Mouse (Mus musculus): ENCODE data around the gene 3110040M04Rik. TPM values are rescaled to one million over a fixed set of nuclear protein-coding genes. Genes with fewer than 3 reads are reported as not detected.

3110040M04Rik gene
- total RNA-seq, 4 experiments from 2014 or later: not detected

GRCm38 (mm10) chr1:151233756-151234155, 29.8 kb downstream of the 3110040M04Rik start:
- no peak for DNase-seq (ENCODE audit: low spot score in 2 of 2)

- DNase-seq (ENCODE audit: low spot score in 2 of 2): no peak
These were observed 31.7 kb downstream of the 3110040M04Rik start for GRCm38 (mm10) chr1:151235574-151235973.

- DNase-seq (ENCODE audit: low spot score in 2 of 2): peak; percentile 44 to 51
These were observed 32.4 kb downstream of the 3110040M04Rik start for GRCm38 (mm10) chr1:151236141-151236930.

GRCm38 (mm10) chr1:151237780-151238179, 33.9 kb downstream of the 3110040M04Rik start:
- no peak for DNase-seq (ENCODE audit: low spot score in 2 of 2)

- DNase-seq (ENCODE audit: low spot score in 2 of 2): no peak
These were observed 39.4 kb downstream of the 3110040M04Rik start for GRCm38 (mm10) chr1:151243332-151243731.

GRCm38 (mm10) chr1:151244013-151244412, 40.1 kb downstream of the 3110040M04Rik start:
- DNase-seq (ENCODE audit: low spot score in 2 of 2): no peak

- no peak for DNase-seq (ENCODE audit: low spot score in 2 of 2)
These were observed 40.8 kb downstream of the 3110040M04Rik start for GRCm38 (mm10) chr1:151244761-151245160.

GRCm38 (mm10) chr1:151245165-151245564, 41.2 kb downstream of the 3110040M04Rik start:
- no peak for DNase-seq (ENCODE audit: low spot score in 2 of 2)

GRCm38 (mm10) chr1:151245846-151246245, 41.9 kb downstream of the 3110040M04Rik start:
- DNase-seq (ENCODE audit: low spot score in 2 of 2): no peak

- DNase-seq (ENCODE audit: low spot score in 2 of 2): no peak
These were observed 46.2 kb downstream of the 3110040M04Rik start for GRCm38 (mm10) chr1:151250109-151250508.

- DNase-seq (ENCODE audit: low spot score in 2 of 2): peak; percentile 60 to 65
These were observed 46.7 kb downstream of the 3110040M04Rik start for GRCm38 (mm10) chr1:151250529-151251193.

GRCm38 (mm10) chr1:151251194-151252010, 47.5 kb downstream of the 3110040M04Rik start:
- no peak for DNase-seq (ENCODE audit: low spot score in 2 of 2)

Other genes starting within 250 kb of the 3110040M04Rik start
- 1 to 10 TPM; 6.5 to 8.5 (median 6.9) TPM for gene Hmcn1, start 210.7 kb upstream of the 3110040M04Rik start, total RNA-seq (2022)
- gene Gm47985, start 21.6 kb upstream of the 3110040M04Rik start, total RNA-seq (2022): under 1 TPM in 2 of 4 experiments, not detected in 2; 0.16 to 0.22 TPM
- gene Gm8947, start 11.7 kb upstream of the 3110040M04Rik start, total RNA-seq (2022): under 1 TPM in 1 of 4 experiments, not detected in 3; 0.24 TPM
- gene Gm47995, start 5.7 kb upstream of the 3110040M04Rik start, total RNA-seq (2022): not detected
- gene Gm47996, start 6.0 kb downstream of the 3110040M04Rik start, total RNA-seq (2022): under 1 TPM in 1 of 4 experiments, not detected in 3; 0.36 TPM
- 100 to 1,000 TPM; 117 to 180 (median 157) TPM for gene Ivns1abp, start 140.4 kb downstream of the 3110040M04Rik start, total RNA-seq (2022)
- gene Swt1, start 224.3 kb downstream of the 3110040M04Rik start, total RNA-seq (2022): 1 to 10 TPM; 5.3 to 8.9 (median 6.3) TPM
- gene Trmt1l, start 224.4 kb downstream of the 3110040M04Rik start, total RNA-seq (2022): 10 to 100 TPM; 11.7 to 15.5 (median 13.7) TPM

Measured in gastrocnemius, adult 8-10 months (tissue).